Mouse (Mus musculus): ENCODE measurements around the gene Hspa1a. TPM values are rescaled to one million over a fixed set of nuclear protein-coding genes. Genes with fewer than 3 reads are reported as not detected.
"Not testable (repeated sequence)": the region's sequence is repeated elsewhere in the genome, so short reads cannot be mapped to it uniquely, and the experiment has no call there.

Gene Hspa1a
- total and polyA plus RNA-seq, 2 experiments from 2014 or later: 14.7 to 25.0 TPM

GRCm38 (mm10) chr17:34965627-34966026 is 6.3 kb downstream of the Hspa1a start:
- H3K4me2 ChIP-seq (ENCODE audit: low read depth, low read length): no peak overlapping the region
- no peaks in the 10 kb centered on the region for H3K4me1 ChIP-seq (ENCODE audit: insufficient read depth, low read length)
- no peak overlapping the region for H3K4me3 ChIP-seq (ENCODE audit: low read length)
- H3K27ac ChIP-seq: no peak overlapping the region
- ATAC-seq (no peak), DNase-seq (ENCODE audit: low spot score) (no peak)
- 75% methylated on average over 5 of the region's 5 CpGs for WGBS
- no peak overlapping the region for H3K9ac ChIP-seq (replicated peaks; ENCODE audit: low read length)
- no peak for TF ChIP-seq CTCF (IDR thresholded peaks at IDR 0.05; ENCODE audit: low read depth)
- no peaks in the 10 kb centered on the region for H3K36me3 ChIP-seq (ENCODE audit: insufficient read depth, low read length)
- H3K9me3 ChIP-seq (ENCODE audit: low read length): no peaks in the 10 kb centered on the region
- peaks cover 14% of the 10 kb centered on the region; the same call in 1 of the 2 replicates for H3K27me3 ChIP-seq (ENCODE audit: insufficient read depth, low read length)

- DNase-seq (ENCODE audit: low spot score) (no peak), ATAC-seq (no peak)
- peaks cover 11% of the 10 kb centered on the region; the same call in 1 of the 2 replicates for H3K27me3 ChIP-seq (ENCODE audit: insufficient read depth, low read length)
- H3K4me1 ChIP-seq (ENCODE audit: insufficient read depth, low read length): no peaks in the 10 kb centered on the region
- WGBS: 11% methylated on average over 1 of the region's 1 CpGs
- H3K4me3 ChIP-seq (ENCODE audit: low read length): no peak overlapping the region
- H3K4me2 ChIP-seq (ENCODE audit: low read depth, low read length): no peak overlapping the region
- no peak overlapping the region for H3K9ac ChIP-seq (replicated peaks; ENCODE audit: low read length)
- H3K36me3 ChIP-seq (ENCODE audit: insufficient read depth, low read length): no peaks in the 10 kb centered on the region
- TF ChIP-seq CTCF (IDR thresholded peaks at IDR 0.05; ENCODE audit: low read depth): no peak
- H3K27ac ChIP-seq: no peak overlapping the region
- H3K9me3 ChIP-seq (ENCODE audit: low read length): no peaks in the 10 kb centered on the region
These were observed 7.3 kb downstream of the Hspa1a start for GRCm38 (mm10) chr17:34964640-34965049.

- Histone ChIP-seq H3K4me2 (ENCODE audit: low read depth, low read length) (no peak overlapping the region), H3K4me3 (ENCODE audit: low read length) (no peak overlapping the region), H3K36me3 (ENCODE audit: insufficient read depth, low read length) (no peaks in the 10 kb centered on the region), H3K27ac (no peak overlapping the region), H3K4me1 (ENCODE audit: insufficient read depth, low read length) (no peaks in the 10 kb centered on the region), H3K9ac (replicated peaks; ENCODE audit: low read length) (no peak overlapping the region), H3K9me3 (ENCODE audit: low read length) (no peaks in the 10 kb centered on the region), H3K27me3 (ENCODE audit: insufficient read depth, low read length) (no peaks in the 10 kb centered on the region)
- no peak for TF ChIP-seq CTCF (IDR thresholded peaks at IDR 0.05; ENCODE audit: low read depth)
- ATAC-seq: no peak
- no peak for DNase-seq (ENCODE audit: low spot score)
- WGBS: 45% methylated on average over 1 of the region's 1 CpGs
These were observed 9.1 kb downstream of the Hspa1a start for GRCm38 (mm10) chr17:34962841-34963240.

- no peaks in the 10 kb centered on the region for H3K36me3 ChIP-seq (ENCODE audit: insufficient read depth, low read length)
- DNase-seq (ENCODE audit: low spot score): no peak
- H3K9ac ChIP-seq (replicated peaks; ENCODE audit: low read length): no peak overlapping the region
- ATAC-seq: no peak
- TF ChIP-seq CTCF (IDR thresholded peaks at IDR 0.05; ENCODE audit: low read depth): no peak
- H3K4me3 ChIP-seq (ENCODE audit: low read length): no peak overlapping the region
- no peaks in the 10 kb centered on the region for H3K27me3 ChIP-seq (ENCODE audit: insufficient read depth, low read length)
- WGBS: 38% methylated on average over 3 of the region's 3 CpGs
- no peaks in the 10 kb centered on the region for H3K4me1 ChIP-seq (ENCODE audit: insufficient read depth, low read length)
- no peak overlapping the region for H3K27ac ChIP-seq
- H3K9me3 ChIP-seq (ENCODE audit: low read length): no peaks in the 10 kb centered on the region
- no peak overlapping the region for H3K4me2 ChIP-seq (ENCODE audit: low read depth, low read length)
These were observed 9.8 kb downstream of the Hspa1a start for GRCm38 (mm10) chr17:34962125-34962524.

GRCm38 (mm10) chr17:34960702-34961493 is 11.1 kb downstream of the Hspa1a start:
- no peak for DNase-seq (ENCODE audit: low spot score)
- no peak for TF ChIP-seq CTCF (IDR thresholded peaks at IDR 0.05; ENCODE audit: low read depth)

GRCm38 (mm10) chr17:34959881-34960515 is 12.0 kb downstream of the Hspa1a start:
- H3K27ac ChIP-seq: peak overlapping the region; percentile 70
- WGBS: 18% methylated on average over 12 of the region's 12 CpGs
- no peak for TF ChIP-seq CTCF (IDR thresholded peaks at IDR 0.05; ENCODE audit: low read depth)
- H3K27me3 ChIP-seq (ENCODE audit: insufficient read depth, low read length): no peaks in the 10 kb centered on the region
- no peaks in the 10 kb centered on the region for H3K36me3 ChIP-seq (ENCODE audit: insufficient read depth, low read length)
- H3K4me2 ChIP-seq (ENCODE audit: low read depth, low read length): peak overlapping the region; percentile 66
- ATAC-seq: no peak; the same call in 1 of the 2 replicates
- DNase-seq (ENCODE audit: low spot score): no peak
- H3K4me1 ChIP-seq (ENCODE audit: insufficient read depth, low read length): no peaks in the 10 kb centered on the region
- no peaks in the 10 kb centered on the region for H3K9me3 ChIP-seq (ENCODE audit: low read length)
- no peak overlapping the region for H3K9ac ChIP-seq (replicated peaks; ENCODE audit: low read length)
- H3K4me3 ChIP-seq (ENCODE audit: low read length): peak overlapping the region; percentile 41

More at GRCm38 (mm10) chr17:34960702-34961493, 11.1 kb downstream of the Hspa1a start:
- Histone ChIP-seq H3K9ac (replicated peaks; ENCODE audit: low read length) (no peak overlapping the region), H3K36me3 (ENCODE audit: insufficient read depth, low read length) (no peaks in the 10 kb centered on the region), H3K9me3 (ENCODE audit: low read length) (no peaks in the 10 kb centered on the region), H3K4me1 (ENCODE audit: insufficient read depth, low read length) (no peaks in the 10 kb centered on the region), H3K4me2 (ENCODE audit: low read depth, low read length) (no peak overlapping the region), H3K27me3 (ENCODE audit: insufficient read depth, low read length) (no peaks in the 10 kb centered on the region), H3K4me3 (ENCODE audit: low read length) (no peak overlapping the region), H3K27ac (no peak overlapping the region)
- ATAC-seq: no peak

GRCm38 (mm10) chr17:34959130-34959778 is 12.7 kb downstream of the Hspa1a start, which contains the start of gene Hspa1b:
Hspa1b (minus strand) TSS chr17:34959238.
- not testable (repeated sequence) for H3K36me3 ChIP-seq (ENCODE audit: insufficient read depth, low read length); H3K27me3 ChIP-seq (ENCODE audit: insufficient read depth, low read length); H3K4me1 ChIP-seq (ENCODE audit: insufficient read depth, low read length); H3K9me3 ChIP-seq (ENCODE audit: low read length)
- Histone ChIP-seq H3K4me2 (ENCODE audit: low read depth, low read length) (peak within 1 kb of the TSS; percentile 66), H3K4me3 (ENCODE audit: low read length) (peak within 1 kb of the TSS; percentile 41), H3K9ac (replicated peaks; ENCODE audit: low read length) (0 out of 2 replicates have a peak within 1 kb of the TSS, but pooled peaks have one; percentile 3), H3K27ac (peak within 1 kb of the TSS; percentile 70)
- ATAC-seq (peak; percentile 95), DNase-seq (ENCODE audit: low spot score) (peak; percentile 76)
- WGBS: 2% methylated on average over 27 of the region's 32 CpGs

GRCm38 (mm10) chr17:34958734-34959129 is 13.2 kb downstream of the Hspa1a start:
- H3K9ac ChIP-seq (replicated peaks; ENCODE audit: low read length); ATAC-seq; DNase-seq (ENCODE audit: low spot score); H3K36me3 ChIP-seq (ENCODE audit: insufficient read depth, low read length); H3K27me3 ChIP-seq (ENCODE audit: insufficient read depth, low read length); H3K4me1 ChIP-seq (ENCODE audit: insufficient read depth, low read length); H3K9me3 ChIP-seq (ENCODE audit: low read length); H3K27ac ChIP-seq: not testable (repeated sequence)
- Histone ChIP-seq H3K4me3 (ENCODE audit: low read length) (peak overlapping the region; percentile 41), H3K4me2 (ENCODE audit: low read depth, low read length) (peak overlapping the region; percentile 66)
- 3% methylated on average over 7 of the region's 47 CpGs for WGBS

- not testable (repeated sequence) for H3K4me1 ChIP-seq (ENCODE audit: insufficient read depth, low read length); H3K9ac ChIP-seq (replicated peaks; ENCODE audit: low read length); H3K4me2 ChIP-seq (ENCODE audit: low read depth, low read length); H3K27ac ChIP-seq; H3K27me3 ChIP-seq (ENCODE audit: insufficient read depth, low read length); DNase-seq (ENCODE audit: low spot score); H3K36me3 ChIP-seq (ENCODE audit: insufficient read depth, low read length); ATAC-seq; H3K4me3 ChIP-seq (ENCODE audit: low read length); H3K9me3 ChIP-seq (ENCODE audit: low read length)
- 23% methylated on average over 22 of the region's 40 CpGs for WGBS
These were observed 14.0 kb downstream of the Hspa1a start for GRCm38 (mm10) chr17:34957966-34958365.

All from hindbrain, postnatal 0 days (tissue).